Mouse (Mus musculus): Measurements from ENCODE around the gene BC107364.
"Not testable (repeated sequence)": the region's sequence is repeated elsewhere in the genome, so short reads cannot be mapped to it uniquely, and the experiment has no call there.

The BC107364 gene

DNA sequence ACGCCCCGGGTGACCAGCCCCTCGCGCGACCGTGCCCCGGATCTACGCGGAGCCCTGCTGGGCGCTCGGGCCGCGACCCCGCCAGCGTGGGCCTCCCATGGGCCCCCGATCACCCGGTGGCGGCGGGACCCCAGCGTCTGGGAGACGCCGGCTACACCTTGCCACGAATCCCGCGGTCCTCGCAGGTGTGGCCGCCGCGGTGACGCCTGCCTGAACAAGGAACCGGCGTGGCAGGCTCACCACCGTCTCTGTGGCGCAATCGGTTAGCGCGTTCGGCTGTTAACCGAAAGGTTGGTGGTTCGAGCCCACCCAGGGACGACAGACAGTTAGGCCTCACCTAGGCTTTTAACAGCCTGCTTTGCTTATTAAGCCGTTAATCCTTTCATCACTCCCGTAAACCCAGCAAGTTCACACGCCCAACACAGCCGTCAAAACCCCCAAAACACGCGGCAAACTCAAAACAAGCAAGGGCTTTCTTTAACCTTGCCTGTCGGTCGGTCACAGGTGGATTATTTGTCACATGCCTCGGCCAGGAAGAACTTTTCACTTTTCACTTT is 847 bp downstream of the BC107364 start:
- DNase-seq (ENCODE audit: low read depth, low spot score), result not testable (repeated sequence)

DNA sequence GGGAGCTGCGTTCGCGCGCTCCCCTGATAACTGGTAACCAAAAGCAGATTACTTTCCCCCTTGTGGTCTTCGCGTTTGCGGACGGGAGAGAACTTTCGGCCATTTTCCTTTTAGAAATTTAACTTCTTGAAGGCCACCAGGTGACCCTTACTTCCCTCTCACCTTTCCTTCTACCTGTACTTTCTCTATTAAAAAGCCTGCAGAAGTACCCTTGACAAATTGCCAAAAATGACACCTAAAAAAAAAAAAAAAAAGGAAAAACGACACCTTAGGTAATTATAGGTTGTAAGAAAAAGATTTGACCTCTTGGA is 1.6 kb downstream of the BC107364 start:
- DNase-seq (ENCODE audit: low read depth, low spot score), result not testable (repeated sequence)

DNA sequence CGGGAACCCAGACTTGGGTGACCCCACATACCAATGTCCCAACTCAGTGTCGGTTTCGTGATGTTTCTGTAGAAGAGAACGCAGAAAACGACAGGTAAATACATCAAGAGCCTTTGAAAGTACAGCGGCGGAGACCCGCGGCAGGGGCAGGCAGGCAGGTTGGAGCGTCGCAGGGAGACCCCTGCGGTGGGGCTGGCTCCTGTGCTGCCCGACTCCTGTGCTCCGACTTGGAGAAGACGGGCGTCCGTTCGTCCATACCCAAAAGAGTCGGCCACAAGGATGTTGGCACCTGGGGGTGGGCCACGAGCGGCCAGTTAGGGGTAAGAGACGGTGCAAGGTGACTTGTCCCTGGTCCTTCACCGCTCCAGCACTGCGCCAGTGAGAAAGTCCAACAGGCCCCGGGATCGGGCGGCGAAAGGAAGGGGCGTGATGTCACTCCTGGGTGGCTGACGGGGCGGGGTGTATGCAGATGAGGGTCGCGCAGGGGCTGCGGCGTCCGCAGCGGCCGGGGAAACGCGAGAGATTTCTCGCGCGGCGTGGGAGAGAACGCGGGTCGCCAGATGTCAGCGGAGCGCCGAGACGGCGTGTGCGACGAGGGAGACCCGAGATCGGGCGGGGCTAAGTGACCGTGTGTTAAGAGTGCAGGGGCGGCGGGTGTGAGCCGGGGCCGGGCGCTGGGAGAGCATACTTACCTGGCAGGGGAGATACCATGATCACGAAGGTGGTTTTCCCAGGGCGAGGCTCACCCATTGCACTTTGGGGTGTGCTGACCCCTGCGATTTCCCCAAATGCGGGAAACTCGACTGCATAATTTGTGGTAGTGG is 2.1 kb downstream of the BC107364 start:
- not testable (repeated sequence) for DNase-seq (ENCODE audit: low read depth, low spot score)

DNA sequence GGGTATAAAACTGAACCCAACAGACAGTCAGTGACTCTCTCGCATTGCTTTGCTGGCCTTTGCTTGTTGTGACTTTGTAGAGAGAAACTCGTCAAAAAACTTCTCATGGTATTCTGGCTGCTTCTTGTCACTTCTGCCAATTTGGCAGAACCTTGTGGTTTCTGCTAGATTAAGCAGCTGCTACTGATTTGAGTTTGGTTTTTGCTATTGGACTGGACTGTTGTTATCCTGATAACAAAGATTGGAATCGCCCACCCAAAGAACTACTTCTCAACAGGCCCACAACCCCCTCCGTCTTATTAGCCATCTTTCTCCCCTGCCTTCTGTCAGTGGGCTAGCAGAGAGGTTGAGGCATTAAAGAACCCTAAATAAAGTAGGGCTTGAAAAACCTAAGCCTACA is 6.7 kb downstream of the BC107364 start:
- DNase-seq (ENCODE audit: low read depth, low spot score), result no peak

DNA sequence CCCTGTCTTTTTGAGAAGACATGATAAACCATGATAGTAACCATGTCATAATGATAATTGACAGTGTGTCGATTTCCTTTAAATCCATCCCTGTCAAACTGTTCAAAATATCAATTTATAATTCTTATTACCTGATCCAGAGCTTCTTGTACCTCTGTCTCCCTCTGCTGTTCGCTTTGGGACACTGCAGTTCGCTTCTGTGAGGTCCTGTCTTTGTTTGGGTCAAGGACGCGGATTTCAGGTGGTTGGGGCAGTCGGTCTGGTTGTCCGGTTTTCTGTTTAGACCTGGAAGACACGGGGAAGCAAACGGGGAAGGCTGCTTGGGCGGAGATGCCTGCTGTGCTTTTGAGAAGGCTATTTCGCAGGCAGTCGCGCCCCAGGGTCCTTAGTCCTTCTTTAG is 11.5 kb downstream of the BC107364 start:
- peak; percentile 66 for DNase-seq (ENCODE audit: low read depth, low spot score)

DNA sequence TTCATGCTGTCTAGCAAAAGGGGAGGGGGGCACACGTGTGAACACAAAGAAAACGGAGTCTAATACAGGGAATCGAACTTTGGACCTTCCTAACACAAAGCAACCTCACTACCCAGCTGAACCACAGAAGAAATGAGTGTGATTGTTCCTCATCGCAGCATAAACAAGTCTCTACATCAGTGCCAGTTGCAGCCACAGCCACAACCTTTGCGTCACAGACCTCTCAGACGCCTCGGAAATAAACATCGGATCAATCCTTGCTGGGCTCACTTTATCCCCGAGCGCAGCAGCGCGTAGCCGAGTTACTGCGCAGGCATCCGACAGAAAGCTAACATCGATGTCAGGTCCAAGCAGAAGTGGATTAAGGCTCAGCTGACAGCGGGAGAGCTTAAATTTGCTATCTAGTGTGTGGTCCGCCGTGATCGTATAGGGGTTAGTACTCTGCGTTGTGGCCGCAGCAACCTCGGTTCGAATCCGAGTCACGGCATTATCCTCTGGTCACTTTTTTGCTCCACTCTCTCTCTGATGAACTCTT is 16.5 kb downstream of the BC107364 start:
- peak; percentile 56 for DNase-seq (ENCODE audit: low read depth, low spot score)

DNA sequence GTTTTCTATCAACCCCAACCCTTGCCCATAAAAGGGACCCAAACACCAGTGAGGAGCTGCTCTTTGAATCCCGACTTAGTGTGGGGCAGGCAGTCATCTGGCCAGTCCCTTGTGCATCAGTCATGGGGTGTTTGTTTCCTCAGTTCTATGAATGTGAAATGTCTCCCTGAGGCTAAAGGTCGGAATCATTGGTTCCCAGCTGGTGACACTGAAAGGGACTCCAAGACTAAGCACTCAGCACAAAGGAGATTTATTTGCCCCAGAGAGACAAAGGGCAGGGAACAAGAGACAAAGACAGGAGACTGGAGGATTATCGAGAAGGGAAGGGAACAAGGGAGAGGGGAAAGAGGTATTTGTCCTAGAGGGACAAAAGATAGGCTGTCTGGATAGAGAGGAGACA is 19.9 kb downstream of the BC107364 start:
- DNase-seq (ENCODE audit: low read depth, low spot score), result no peak

DNA sequence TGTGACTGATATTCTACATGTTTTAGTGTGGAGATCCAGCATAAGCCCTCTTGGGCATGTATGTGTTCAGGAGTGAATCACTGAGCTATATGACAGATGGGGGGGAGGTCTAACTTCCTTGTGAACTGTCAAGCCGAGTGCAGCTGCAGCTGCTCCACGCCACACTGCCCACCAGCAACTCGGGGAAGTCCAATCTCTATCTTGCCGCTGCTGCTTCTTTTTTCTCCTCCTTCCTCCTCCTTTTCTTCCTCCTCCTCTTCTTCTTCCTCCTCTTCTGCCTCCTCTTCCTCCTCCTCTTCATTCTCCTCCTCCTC is 22.3 kb downstream of the BC107364 start:
- no peak for DNase-seq (ENCODE audit: low read depth, low spot score)

DNA sequence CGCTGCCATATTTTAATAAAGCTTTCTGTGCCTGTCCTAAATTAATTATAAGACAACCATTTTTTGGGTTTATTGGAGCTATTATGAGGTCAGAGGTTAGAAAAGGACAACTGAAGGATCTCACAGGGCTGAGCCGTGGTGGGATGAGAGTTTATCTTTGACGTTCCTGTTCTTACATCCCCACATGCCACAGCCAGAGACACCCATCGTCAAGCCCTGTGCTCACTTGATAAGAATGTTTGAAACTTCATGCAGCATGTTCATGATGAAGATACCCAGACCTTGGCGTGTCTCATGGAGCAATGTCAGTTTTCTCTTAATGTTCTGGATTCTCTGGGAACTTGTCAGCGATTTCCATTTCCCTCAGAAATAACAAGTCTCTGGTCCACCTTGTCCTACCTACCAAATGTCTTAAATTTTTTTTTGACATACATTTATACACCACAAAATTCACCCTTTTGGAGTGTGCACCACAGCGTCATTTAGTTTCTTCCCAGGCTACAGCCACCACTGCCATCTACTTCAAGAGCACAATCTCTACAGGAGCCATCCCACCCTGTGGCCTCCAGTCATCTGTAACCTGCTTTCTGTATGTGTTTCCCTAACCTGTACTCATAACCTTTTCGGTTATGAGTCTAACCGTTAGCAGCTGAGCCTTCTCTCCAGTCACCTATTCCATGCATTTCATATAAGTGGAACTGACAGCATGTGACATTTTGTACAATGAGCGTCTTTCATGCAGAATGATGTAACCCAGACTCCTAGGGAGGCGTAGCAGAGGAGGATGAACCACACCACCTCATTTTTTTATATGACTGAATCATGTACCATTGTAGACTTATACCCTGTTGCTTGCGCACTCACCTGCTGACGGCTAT is 22.9 kb downstream of the BC107364 start:
- DNase-seq (ENCODE audit: low read depth, low spot score), result no peak

DNA sequence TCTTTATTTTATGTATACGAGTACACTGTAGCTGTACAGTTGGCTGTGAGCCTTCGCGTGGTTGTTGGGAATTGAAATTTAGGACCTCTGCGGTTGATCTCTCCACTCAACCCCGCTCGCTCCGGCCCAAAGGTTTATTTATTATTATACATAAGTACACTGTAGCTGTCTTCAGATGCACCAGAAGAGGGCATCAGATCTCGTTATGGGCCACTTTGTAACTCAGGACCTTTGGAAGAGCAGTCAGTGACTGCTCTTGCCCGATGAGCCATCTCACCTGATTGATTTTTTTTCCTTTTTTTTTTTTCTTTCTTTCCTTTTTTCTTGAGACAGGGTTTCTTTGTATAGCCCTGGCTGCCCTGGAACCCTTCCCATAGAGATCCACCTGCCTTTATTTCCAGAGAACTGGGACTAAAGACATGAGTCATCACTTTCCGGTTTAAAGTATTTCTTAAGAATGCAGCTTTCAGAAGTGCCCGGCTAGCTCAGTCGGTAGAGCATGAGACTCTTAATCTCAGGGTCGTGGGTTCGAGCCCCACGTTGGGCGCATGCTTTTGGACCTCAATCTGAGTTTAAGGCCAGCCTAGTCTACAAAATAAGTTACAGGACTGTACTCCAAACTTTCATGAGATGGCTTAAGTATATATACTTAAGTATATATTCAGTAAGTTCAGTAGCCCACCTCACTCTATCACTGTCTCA is 24.2 kb downstream of the BC107364 start:
- DNase-seq (ENCODE audit: low read depth, low spot score), result peak; percentile 32

DNA sequence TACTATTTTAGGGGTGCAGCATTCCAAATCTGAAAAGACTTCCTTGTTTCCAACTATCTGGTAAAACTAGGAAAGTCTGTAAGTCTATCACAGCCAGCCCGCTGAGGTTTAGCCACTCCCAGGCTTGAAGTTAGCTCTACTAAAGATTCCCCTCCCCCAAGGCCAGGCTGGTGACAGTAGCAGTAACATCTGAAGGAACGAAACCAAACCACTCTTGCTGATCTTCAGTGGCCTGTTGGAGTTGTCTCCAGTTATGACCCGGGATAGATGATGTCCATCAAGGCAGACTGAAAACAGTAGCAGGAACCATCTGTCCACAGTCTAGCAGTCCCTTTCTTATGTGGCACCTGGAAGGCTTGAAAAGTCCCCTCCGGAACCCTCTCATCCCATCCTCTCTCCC is 24.8 kb downstream of the BC107364 start:
- peak; percentile 46 for DNase-seq (ENCODE audit: low read depth, low spot score)

DNA sequence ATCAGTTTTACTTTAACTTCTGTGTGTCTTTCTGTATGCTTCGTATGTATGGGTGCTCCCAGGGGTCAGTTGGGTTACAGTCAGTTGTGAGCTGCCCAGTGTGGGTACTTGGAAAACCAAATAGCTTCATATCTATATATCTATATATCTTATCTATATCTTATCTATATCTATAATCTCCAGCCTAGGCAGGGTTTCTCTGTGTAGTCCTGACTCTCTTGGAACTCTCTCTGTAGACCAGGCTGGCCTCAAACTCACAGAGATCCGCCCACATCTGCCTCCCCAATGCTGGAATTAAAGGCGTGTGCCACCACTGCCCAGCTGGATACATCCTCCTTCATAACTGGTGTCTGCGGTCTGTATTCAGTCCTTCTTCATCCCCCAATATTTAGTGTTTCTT is 25.8 kb downstream of the BC107364 start:
- DNase-seq (ENCODE audit: low read depth, low spot score), result no peak

DNA sequence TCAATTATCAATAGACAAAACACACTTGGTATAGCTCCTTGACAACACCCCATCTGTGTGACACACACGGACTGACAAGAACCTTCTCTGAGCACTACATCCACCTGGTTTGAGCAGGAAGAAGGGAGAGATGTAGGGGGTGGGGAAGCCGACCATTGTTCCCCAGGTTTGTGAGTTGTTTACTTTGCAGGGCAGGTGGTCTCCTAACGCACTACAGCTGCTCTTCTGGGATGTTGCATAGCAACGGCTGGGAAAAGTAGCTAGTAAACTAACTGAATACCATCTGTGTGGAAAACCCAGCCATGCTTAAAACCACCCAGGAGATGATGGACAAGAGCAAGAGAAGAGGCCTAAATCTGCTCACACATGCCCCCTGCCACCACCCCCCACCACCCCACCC is 27.7 kb downstream of the BC107364 start:
- DNase-seq (ENCODE audit: low read depth, low spot score), result not testable (repeated sequence)

DNA sequence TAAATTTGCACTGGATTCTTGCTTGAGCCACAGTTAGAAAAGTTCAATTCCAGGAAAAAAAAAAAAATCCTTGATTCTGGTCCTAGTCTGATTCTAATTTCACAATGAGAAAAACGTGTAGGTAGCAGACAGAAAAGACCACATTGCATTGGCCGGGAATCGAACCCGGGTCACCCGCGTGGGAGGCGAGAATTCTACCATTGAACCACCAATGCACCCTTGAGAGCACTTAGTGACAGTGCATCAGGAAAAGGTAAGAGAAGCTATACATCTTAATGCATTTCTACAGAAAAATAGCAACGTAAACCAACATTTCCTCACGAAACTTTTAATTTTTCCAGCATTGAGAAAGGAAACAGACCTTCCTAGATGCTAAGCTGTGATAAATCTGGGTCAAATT is 28.2 kb downstream of the BC107364 start:
- no peak for DNase-seq (ENCODE audit: low read depth, low spot score)

DNA sequence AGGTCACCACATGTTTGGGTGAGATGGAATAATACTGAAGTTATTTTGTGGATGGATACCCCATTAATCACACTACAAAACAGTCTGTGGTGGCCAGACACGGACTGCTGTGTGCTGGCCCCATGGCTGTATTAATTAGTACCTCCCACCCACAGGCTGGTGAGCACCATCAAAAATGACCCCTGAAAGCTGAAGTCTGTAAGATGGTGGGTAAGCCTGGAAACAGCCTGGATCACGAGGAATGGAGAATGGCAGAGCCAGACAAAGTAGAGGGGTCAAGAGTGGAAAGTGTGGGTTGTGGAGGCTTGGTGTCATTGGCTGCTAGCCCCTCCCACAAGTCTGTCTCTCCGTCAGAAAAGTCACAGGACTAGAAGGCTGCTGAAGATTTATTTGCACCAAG is 31.3 kb downstream of the BC107364 start:
- no peak for DNase-seq (ENCODE audit: low read depth, low spot score)

DNA sequence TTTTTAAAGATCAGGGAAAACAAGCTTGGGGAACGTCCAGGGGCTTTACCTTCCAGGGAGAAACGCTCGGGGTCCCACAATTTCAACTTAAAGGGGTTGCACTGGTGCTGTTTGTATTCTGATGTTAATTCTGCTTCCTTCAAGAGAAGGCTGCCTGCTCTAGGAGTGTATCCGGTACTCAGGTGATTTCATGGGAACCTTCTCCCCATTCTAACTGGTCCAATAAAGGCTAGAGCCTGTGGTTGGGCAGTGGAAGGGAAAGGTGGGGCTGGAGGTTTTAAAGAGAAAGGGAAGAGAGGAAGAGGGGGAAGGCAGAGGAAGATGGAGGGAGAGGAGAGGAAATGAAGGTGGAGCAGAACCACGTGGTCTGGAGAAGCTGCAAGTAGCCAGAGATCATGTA is 33.2 kb downstream of the BC107364 start:
- not testable (repeated sequence) for DNase-seq (ENCODE audit: low read depth, low spot score)

DNA sequence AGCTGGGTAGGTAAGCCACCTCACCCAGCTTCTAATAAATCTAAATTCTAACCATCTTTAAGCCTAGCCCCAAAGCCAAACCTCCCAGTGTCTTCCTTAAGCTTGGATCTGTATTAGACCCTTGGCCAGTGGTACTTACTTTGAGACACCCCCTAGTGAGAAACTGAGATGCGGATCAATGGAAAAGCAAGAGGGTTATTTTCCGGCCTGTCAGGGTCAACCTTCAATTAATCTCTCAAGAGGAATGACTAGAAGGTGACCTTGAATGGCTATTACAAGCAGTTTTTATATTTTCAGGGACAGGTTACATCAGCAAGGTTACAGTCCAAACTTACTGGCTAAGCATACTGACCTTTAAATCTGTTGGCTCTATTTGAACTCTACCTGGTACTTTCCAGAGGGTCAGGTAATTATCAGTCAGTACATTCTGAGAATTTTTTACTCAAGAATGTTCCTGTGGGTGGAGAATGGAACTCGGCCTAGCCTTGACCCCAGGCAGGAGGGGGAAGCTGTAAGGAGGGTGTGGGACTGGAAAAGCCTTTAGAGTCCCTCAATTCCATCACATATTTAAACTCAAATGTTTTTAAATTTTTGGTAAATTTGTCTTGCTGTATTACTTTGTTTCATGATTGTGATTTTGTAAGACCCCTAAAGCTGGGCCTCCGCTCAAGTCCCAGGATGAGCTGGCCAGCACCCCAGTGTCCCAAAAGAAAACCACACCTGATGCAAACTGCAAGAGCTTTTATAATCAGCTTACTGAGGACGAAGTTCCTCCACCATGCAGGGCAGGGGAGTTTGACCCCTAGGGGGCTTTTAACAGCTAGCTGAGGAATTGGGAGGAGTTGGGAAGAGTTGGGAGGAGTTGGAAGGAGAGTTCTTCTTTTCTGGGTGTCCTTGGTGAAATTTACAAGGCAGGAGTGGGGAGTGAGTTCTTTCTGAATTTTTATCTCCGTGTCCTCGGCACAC is 34.0 kb downstream of the BC107364 start:
- no peak for DNase-seq (ENCODE audit: low read depth, low spot score)

DNA sequence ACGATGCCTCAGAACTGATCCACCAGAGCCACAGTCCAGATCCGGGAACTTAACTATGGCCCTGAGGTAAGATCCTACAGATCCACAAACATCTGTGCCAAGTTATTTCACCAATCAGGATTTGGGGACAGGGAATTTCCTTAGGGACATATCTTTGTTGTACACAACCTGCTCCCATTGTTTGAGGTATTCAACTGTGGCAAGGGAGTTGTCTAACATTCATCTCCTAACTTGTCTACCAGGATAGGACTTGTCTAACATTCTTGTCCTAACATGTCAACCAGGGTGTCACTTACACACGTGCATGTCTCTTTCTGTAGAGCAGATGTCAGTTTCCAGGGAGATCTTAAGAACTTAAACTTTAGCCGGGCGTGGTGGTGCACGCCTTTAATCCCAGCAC is 35.5 kb downstream of the BC107364 start:
- no peak for DNase-seq (ENCODE audit: low read depth, low spot score)

DNA sequence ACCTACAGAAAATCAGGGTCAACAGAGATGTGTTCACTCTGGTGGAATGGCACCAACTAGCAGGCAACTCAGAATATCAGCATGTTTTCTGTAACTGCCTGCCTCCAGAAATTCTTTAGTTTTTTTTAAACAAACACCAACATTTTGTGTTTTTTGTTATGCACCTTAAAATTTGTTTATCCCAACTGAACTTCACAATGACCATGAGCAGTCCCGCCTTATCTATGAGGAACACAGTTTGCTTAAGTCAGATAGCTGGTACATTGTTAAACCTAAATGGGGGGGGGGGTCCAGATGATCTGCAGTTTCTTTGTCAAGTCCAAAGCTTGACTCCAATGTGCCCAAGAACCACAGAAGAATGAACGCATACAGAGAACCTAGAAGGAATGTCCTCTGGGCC is 36.0 kb downstream of the BC107364 start:
- no peak for DNase-seq (ENCODE audit: low read depth, low spot score)

DNA sequence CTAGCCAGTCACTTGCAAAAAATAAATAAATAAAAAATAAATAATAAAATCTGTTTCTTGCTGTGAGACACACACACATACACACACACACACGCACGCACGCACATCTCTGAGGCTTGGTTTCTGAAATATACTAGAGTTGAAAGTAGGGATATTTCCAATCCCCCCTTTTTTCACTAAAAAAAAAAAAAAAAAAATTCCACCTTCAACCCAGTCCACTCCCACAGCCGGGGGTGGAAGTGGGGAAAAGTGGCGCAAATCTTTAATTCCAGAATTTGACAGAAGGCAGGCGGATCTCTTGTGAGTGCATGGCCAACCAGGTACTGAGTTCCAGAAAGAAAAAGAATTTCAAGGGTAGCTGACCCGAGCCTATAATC is 37.2 kb downstream of the BC107364 start:
- no peak for DNase-seq (ENCODE audit: low read depth, low spot score)
